Mouse (Mus musculus): ENCODE measurements around the gene Laptm5. TPM values are rescaled to one million over a fixed set of nuclear protein-coding genes. Genes with fewer than 3 reads are reported as not detected.

Gene Laptm5
- polyA plus RNA-seq, 1 experiment from 2014 or later, result 64.3 TPM

DNA sequence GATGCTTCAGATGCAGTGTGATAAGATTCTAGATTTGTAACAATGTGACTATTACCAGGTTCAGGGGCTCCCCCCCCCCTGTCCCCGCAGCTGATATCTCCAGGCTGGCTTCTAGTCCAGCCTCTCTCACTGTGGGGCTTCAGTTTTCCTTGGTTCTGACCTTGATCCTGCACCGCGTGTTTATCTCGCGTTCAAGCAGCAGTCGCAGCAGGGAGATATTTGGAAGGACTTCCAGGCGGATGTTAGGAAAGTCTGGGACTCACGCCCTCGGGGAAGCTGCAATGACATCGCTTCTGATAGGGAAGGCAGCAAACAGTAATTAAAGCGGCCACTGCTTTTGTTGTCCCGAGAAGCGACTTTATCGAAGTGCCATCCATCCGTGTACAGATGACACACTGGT lies 30.2 kb upstream of the Laptm5 start:
- H3K36me3 ChIP-seq, result no peaks in the 10 kb centered on the region
- H3K9ac ChIP-seq, result no peak overlapping the region
- no peak overlapping the region for H3K4me2 ChIP-seq
- no peak for ATAC-seq
- peaks cover 10% of the 10 kb centered on the region; the same call in 1 of the 2 replicates for H3K27me3 ChIP-seq (replicated peaks)
- H3K27ac ChIP-seq, result no peak overlapping the region
- no peaks in the 10 kb centered on the region for H3K9me3 ChIP-seq (replicated peaks)
- 44% methylated on average over 15 of the region's 15 CpGs for WGBS (ENCODE audit: insufficient replicate concordance)
- no peak overlapping the region for H3K4me3 ChIP-seq
- H3K4me1 ChIP-seq, result 0 out of 2 replicates have a peak, but pooled peaks cover 7% of the 10 kb centered on the region

DNA sequence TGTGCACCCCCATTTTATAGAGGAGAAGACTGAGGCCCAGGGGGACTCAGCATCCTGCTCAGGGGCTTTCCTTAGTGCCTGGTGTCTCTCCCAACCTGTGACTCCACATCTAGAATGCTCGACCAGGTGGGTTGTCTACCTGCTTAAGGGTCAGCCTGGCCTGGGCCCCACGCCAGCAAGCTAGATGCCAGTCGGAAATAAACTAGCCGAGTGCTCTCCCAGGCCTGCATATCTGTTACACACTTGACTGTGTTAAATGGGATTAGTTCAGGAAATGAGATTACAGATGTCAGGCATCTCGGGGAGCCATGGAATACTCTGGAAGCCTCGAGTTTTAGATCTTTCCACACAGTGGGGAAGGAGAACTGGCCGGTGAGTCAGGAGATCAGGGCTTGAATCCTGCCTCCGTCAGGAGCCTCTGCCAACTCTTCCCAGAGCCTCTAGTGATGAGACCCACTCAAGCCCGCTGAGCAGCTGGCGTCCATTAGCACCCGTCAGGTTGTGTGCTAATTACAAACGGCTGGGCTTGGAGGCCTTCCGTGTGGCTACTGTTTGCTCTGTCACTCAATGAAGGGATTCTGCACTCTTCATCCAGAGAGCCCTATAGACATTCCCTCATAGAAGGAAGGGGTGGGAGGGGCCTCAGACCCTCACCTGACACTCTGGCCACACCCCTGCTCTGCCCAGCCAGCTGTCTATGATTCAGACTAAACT lies 28.9 kb upstream of the Laptm5 start:
- no peak overlapping the region for H3K4me3 ChIP-seq
- H3K9ac ChIP-seq, result no peak overlapping the region
- WGBS (ENCODE audit: insufficient replicate concordance), result 48% methylated on average over 13 of the region's 13 CpGs
- H3K4me2 ChIP-seq, result no peak overlapping the region
- H3K4me1 ChIP-seq, result no peaks in the 10 kb centered on the region
- no peaks in the 10 kb centered on the region for H3K9me3 ChIP-seq (replicated peaks)
- H3K27ac ChIP-seq, result no peak overlapping the region
- no peak for ATAC-seq
- peaks cover 10% of the 10 kb centered on the region; the same call in 1 of the 2 replicates for H3K27me3 ChIP-seq (replicated peaks)
- no peaks in the 10 kb centered on the region for H3K36me3 ChIP-seq

DNA sequence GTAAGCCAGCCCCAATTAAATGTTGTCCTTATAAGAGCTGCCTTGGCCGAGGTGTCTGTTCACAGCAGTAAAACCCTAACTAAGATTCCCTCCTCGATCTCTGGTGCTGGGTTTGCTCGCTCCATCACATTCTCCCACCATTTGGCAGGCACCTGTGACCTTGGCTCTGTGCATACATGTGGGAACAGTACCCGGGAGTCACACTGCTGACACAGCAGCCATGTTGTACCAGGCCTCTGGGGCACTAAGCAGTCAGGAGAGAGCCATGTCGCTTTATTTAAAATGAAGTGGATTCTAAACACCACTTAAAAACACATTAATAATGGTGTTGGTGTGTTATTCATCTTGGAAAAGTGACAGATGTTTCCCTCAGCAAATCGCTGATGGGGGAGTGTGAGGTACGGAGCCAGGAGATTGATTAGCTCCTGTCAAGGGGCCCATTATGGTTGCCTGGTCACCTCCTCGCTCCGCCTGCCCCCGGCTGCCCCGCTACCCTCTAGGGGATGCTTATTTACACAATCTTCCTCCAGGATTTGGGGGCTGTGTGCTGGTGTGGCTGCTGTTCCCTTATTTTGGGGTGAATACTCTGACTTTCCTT lies 25.7 kb upstream of the Laptm5 start:
- no peak overlapping the region for H3K4me3 ChIP-seq
- H3K27me3 ChIP-seq (replicated peaks), result peaks cover 6% of the 10 kb centered on the region; the same call in 1 of the 2 replicates
- no peak overlapping the region for H3K4me2 ChIP-seq
- peaks cover 9% of the 10 kb centered on the region for H3K4me1 ChIP-seq
- ATAC-seq, result no peak
- H3K27ac ChIP-seq, result no peak overlapping the region
- H3K9ac ChIP-seq, result no peak overlapping the region
- H3K9me3 ChIP-seq (replicated peaks), result no peaks in the 10 kb centered on the region
- 55% methylated on average over 11 of the region's 11 CpGs for WGBS (ENCODE audit: insufficient replicate concordance)
- H3K36me3 ChIP-seq, result no peaks in the 10 kb centered on the region

- Histone ChIP-seq H3K27ac (no peak overlapping the region), H3K4me1 (peaks cover 9% of the 10 kb centered on the region), H3K9ac (no peak overlapping the region), H3K36me3 (no peaks in the 10 kb centered on the region), H3K4me3 (no peak overlapping the region), H3K4me2 (no peak overlapping the region), H3K27me3 (replicated peaks) (0 out of 2 replicates have a peak, but pooled peaks cover 5% of the 10 kb centered on the region), H3K9me3 (replicated peaks) (no peaks in the 10 kb centered on the region)
- ATAC-seq, result peak; percentile 59; the same call in 1 of the 2 replicates
- 34% methylated on average over 10 of the region's 11 CpGs for WGBS (ENCODE audit: insufficient replicate concordance)
These were observed 23.0 kb upstream of the Laptm5 start for GRCm38 (mm10) chr4:130889777-130890510.

GRCm38 (mm10) chr4:130890511-130890840 lies 22.4 kb upstream of the Laptm5 start:
- H3K27ac ChIP-seq, result no peak overlapping the region
- peaks cover 9% of the 10 kb centered on the region for H3K4me1 ChIP-seq
- H3K4me2 ChIP-seq, result no peak overlapping the region
- H3K36me3 ChIP-seq, result no peaks in the 10 kb centered on the region
- no peak for ATAC-seq
- no peak overlapping the region for H3K4me3 ChIP-seq
- H3K9me3 ChIP-seq (replicated peaks), result no peaks in the 10 kb centered on the region
- H3K27me3 ChIP-seq (replicated peaks), result 0 out of 2 replicates have a peak, but pooled peaks cover 5% of the 10 kb centered on the region
- no peak overlapping the region for H3K9ac ChIP-seq

- no peak overlapping the region for H3K4me3 ChIP-seq
- WGBS (ENCODE audit: insufficient replicate concordance), result 23% methylated on average over 17 of the region's 17 CpGs
- no peaks in the 10 kb centered on the region for H3K36me3 ChIP-seq
- ATAC-seq, result no peak
- peaks cover 9% of the 10 kb centered on the region for H3K4me1 ChIP-seq
- 0 out of 2 replicates have a peak, but pooled peaks cover 5% of the 10 kb centered on the region for H3K27me3 ChIP-seq (replicated peaks)
- H3K9me3 ChIP-seq (replicated peaks), result no peaks in the 10 kb centered on the region
- no peak overlapping the region for H3K4me2 ChIP-seq
- H3K9ac ChIP-seq, result no peak overlapping the region
- H3K27ac ChIP-seq, result no peak overlapping the region
These were observed 20.8 kb upstream of the Laptm5 start for GRCm38 (mm10) chr4:130892001-130892587.

DNA sequence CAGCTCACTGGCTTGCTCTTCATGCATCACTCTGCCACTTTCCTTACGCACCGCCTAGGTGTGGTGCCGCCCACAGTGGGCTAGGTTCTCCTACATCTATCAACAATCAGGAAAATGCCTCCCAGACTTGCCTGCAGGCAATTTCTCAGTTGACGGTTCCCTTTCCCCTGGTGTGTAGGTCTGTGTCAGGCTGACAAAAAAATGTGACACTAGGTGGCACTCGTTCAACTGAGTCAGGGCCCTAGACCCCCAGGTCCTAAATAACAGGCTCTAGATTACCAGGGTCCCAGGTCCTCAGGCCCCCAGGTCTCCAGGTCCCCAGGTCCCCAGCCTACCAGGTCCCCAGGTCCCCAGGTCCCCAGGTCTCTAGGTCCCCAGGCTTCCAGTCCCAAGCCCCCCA lies 19.2 kb upstream of the Laptm5 start:
- ATAC-seq, result no peak
- 37% methylated on average over 5 of the region's 5 CpGs for WGBS (ENCODE audit: insufficient replicate concordance)
- 0 out of 2 replicates have a peak, but pooled peaks cover 5% of the 10 kb centered on the region for H3K27me3 ChIP-seq (replicated peaks)

DNA sequence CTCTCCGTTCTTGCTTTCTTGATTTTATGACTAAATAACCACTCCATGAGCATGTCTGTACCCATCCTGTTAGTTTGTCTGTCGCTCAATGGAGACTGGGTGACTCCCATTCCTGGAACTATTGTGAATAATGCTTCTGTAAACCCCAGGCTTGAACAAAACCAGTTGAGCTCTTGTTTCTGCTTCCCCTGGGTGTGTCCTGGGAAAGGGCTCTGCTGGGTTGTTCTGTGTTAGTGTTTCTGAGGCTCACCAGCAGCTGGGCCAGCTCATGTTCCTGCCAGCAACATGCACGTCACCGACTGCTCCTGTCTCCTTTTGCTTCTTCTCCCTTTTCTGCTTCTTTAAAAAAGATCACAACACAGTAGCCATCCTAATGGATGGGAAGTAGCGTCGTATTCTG lies 17.2 kb upstream of the Laptm5 start:
- no peaks in the 10 kb centered on the region for H3K36me3 ChIP-seq
- H3K9me3 ChIP-seq (replicated peaks), result no peaks in the 10 kb centered on the region
- ATAC-seq, result no peak
- no peak overlapping the region for H3K27ac ChIP-seq
- H3K27me3 ChIP-seq (replicated peaks), result 0 out of 2 replicates have a peak, but pooled peaks cover 5% of the 10 kb centered on the region
- H3K4me2 ChIP-seq, result no peak overlapping the region
- H3K4me1 ChIP-seq, result peaks cover 3% of the 10 kb centered on the region
- H3K4me3 ChIP-seq, result no peak overlapping the region
- no peak overlapping the region for H3K9ac ChIP-seq
- WGBS (ENCODE audit: insufficient replicate concordance), result 68% methylated on average over 6 of the region's 6 CpGs

More for the DNA sequence above, 19.2 kb upstream of the Laptm5 start:
- Histone ChIP-seq H3K4me1 (peaks cover 9% of the 10 kb centered on the region), H3K36me3 (no peaks in the 10 kb centered on the region), H3K9ac (no peak overlapping the region), H3K4me2 (no peak overlapping the region), H3K9me3 (replicated peaks) (no peaks in the 10 kb centered on the region), H3K27ac (no peak overlapping the region), H3K4me3 (no peak overlapping the region)

- H3K27me3 ChIP-seq (replicated peaks), result 0 out of 2 replicates have a peak, but pooled peaks cover 5% of the 10 kb centered on the region
- no peak for ATAC-seq
- no peaks in the 10 kb centered on the region for H3K9me3 ChIP-seq (replicated peaks)
- WGBS (ENCODE audit: insufficient replicate concordance), result 40% methylated on average over 2 of the region's 2 CpGs
- no peak overlapping the region for H3K4me3 ChIP-seq
- peaks cover 9% of the 10 kb centered on the region for H3K4me1 ChIP-seq
- H3K27ac ChIP-seq, result no peak overlapping the region
- no peaks in the 10 kb centered on the region for H3K36me3 ChIP-seq
- H3K4me2 ChIP-seq, result no peak overlapping the region
- H3K9ac ChIP-seq, result no peak overlapping the region
These were observed 16.6 kb upstream of the Laptm5 start for GRCm38 (mm10) chr4:130896372-130896771.

DNA sequence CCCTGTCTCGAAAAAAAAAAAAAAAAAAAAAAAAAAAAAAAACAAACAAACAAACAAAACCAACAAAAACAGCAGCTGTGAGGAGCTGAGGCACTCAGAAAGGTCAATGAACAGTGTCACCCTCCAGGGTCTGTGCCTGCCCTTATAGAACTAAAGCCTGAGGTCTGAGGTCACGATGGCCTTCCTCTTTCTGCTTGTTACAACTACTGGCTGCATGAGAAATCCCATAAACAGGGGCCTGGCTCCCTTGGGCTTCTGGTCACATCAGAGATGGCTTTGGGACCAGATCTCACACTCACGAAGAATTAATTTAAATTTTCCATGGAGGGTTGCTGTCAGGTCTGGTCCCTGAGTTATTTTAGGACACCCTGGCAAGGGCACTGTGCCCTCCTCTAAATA lies 13.5 kb upstream of the Laptm5 start:
- H3K4me3 ChIP-seq, result no peak overlapping the region
- no peak overlapping the region for H3K27ac ChIP-seq
- ATAC-seq, result no peak
- no peaks in the 10 kb centered on the region for H3K36me3 ChIP-seq
- H3K4me1 ChIP-seq, result peaks cover 39% of the 10 kb centered on the region
- no peaks in the 10 kb centered on the region for H3K27me3 ChIP-seq (replicated peaks)
- 52% methylated on average over 3 of the region's 3 CpGs for WGBS (ENCODE audit: insufficient replicate concordance)
- H3K4me2 ChIP-seq, result no peak overlapping the region
- no peak overlapping the region for H3K9ac ChIP-seq
- H3K9me3 ChIP-seq (replicated peaks), result no peaks in the 10 kb centered on the region

DNA sequence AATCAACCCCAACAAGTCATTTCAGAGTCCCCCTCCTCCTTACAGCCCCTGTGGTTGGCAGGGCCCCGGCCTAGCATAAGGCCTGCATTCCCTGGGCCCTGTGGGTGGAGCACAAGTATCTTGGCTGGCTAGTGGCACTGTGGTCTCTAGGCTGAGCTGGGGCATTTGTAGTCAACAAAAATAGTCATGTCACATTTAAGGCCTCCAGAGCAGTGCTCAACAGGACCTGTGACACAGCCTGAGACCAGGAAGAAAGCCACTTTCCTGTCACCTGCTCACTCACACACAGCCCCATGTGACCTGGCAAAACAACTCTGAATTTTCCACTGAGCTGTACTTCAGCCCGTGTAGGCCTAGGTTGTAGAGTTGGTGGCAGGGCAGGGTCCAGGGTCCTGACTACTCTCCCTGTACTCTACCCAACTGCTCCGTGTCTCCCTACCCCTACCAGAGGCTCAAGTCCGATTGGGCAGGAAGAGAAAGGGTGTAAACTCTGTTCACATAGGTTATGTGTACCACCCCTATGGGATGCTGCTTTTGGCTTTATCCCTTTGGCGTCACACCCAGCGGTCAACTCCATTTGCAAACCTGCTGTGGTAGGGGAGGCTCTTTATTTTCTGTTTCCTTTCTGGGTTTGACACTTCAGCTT lies 13.0 kb upstream of the Laptm5 start:
- Histone ChIP-seq H3K9me3 (replicated peaks) (no peaks in the 10 kb centered on the region), H3K4me3 (no peak overlapping the region), H3K27me3 (replicated peaks) (no peaks in the 10 kb centered on the region), H3K4me2 (no peak overlapping the region), H3K4me1 (peaks cover 44% of the 10 kb centered on the region), H3K27ac (no peak overlapping the region), H3K36me3 (no peaks in the 10 kb centered on the region), H3K9ac (no peak overlapping the region)
- 44% methylated on average over 6 of the region's 6 CpGs for WGBS (ENCODE audit: insufficient replicate concordance)
- no peak for ATAC-seq
